Mouse (Mus musculus): ENCODE measurements around the gene Col25a1. TPM values are rescaled to one million over a fixed set of nuclear protein-coding genes. Genes with fewer than 3 reads are reported as not detected.

The Col25a1 gene
- polyA plus RNA-seq, 1 experiment = not detected

DNA sequence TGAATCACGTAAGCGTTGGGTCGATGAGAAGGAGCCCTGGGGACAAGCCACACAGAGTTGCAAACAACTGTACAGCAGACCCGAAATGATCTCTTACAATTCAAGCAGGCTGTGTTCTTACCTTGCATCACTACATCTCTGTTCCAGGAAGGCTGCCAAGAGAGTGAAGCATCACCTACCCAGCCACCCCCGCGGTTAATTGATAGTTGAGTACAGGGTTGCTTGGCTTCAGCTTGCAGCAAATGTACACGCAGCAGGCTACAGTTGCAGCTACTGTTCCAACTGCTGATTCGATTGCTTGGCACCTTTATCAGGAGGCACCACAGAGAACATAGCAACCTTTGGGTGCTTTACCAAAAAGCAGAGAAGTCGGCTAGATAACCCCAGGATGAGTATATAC lies 133.8 kb downstream of the Col25a1 start:
- Histone ChIP-seq H3K4me3 (ENCODE audit: insufficient read depth, low read length) (no peak overlapping the region), H3K27ac (ENCODE audit: insufficient read depth, low read depth, low read length) (no peak overlapping the region), H3K4me1 (ENCODE audit: control insufficient read depth, insufficient read depth, low read length) (peaks cover 4% of the 10 kb centered on the region; the same call in 1 of the 2 replicates)
- TF ChIP-seq CTCF (IDR thresholded peaks at IDR 0.05; ENCODE audit: low read depth, low read length) (no peak), POLR2A (IDR thresholded peaks at IDR 0.05; ENCODE audit: borderline replicate concordance, low read depth, low read length) (no peak)

DNA sequence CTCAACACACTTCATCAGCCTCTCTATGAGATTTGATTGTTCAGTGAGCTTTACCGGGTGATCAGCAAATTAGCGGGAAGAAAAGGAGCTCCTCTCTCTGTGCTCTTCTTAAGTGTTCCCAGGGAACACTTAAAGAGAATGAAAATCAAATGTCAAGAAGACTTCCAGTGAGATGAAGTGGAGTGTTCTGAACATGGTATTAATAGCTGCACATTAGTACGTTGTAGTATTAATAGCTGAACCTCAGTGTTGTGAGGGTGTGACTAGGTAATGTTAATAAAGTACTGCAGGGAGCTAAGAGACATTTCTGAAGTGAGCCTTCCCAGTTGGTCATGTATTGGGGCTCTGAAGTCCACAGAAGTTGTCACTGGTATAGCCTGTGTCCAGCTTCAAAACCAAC lies 139.2 kb downstream of the Col25a1 start:
- peaks cover 10% of the 10 kb centered on the region for H3K4me1 ChIP-seq (ENCODE audit: control insufficient read depth, insufficient read depth, low read length)
- TF ChIP-seq CTCF (IDR thresholded peaks at IDR 0.05; ENCODE audit: low read depth, low read length) (no peak), POLR2A (IDR thresholded peaks at IDR 0.05; ENCODE audit: borderline replicate concordance, low read depth, low read length) (no peak)
- H3K4me3 ChIP-seq (ENCODE audit: insufficient read depth, low read length) = no peak overlapping the region
- H3K27ac ChIP-seq (ENCODE audit: insufficient read depth, low read depth, low read length) = no peak overlapping the region

DNA sequence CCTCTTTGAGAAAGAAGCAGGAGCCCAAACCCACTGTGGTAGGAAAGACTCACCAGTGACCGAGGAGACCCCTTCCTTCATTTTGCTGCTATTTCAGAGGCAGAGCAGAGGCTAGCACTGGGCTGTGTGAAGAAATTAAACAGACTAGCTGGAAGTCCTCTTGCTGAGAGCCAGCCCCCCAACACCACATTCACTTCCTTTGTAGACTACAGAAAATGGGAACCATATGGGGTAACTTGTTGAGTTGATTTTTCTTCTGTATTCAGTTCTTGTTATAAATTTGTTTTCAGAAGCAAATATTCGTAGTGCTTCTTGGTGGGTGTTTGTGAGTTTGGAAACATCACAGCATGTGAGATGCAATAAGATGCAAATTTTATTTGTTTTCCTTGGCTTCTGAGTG lies 142.6 kb downstream of the Col25a1 start:
- TF ChIP-seq CTCF (IDR thresholded peaks at IDR 0.05; ENCODE audit: low read depth, low read length) = no peak
- TF ChIP-seq POLR2A (IDR thresholded peaks at IDR 0.05; ENCODE audit: borderline replicate concordance, low read depth, low read length) = no peak
- H3K27ac ChIP-seq (ENCODE audit: insufficient read depth, low read depth, low read length) = no peak overlapping the region; the same call in 1 of the 2 replicates
- no peak overlapping the region for H3K4me3 ChIP-seq (ENCODE audit: insufficient read depth, low read length)
- peaks cover 6% of the 10 kb centered on the region for H3K4me1 ChIP-seq (ENCODE audit: control insufficient read depth, insufficient read depth, low read length)

GRCm38 (mm10) chr3:130278298-130279050 lies 147.2 kb downstream of the Col25a1 start:
- Histone ChIP-seq H3K4me1 (ENCODE audit: control insufficient read depth, insufficient read depth, low read length) (peaks cover 6% of the 10 kb centered on the region), H3K4me3 (ENCODE audit: insufficient read depth, low read length) (no peak overlapping the region), H3K27ac (ENCODE audit: insufficient read depth, low read depth, low read length) (no peak overlapping the region)
- TF ChIP-seq CTCF (IDR thresholded peaks at IDR 0.05; ENCODE audit: low read depth, low read length) = no peak
- TF ChIP-seq POLR2A (IDR thresholded peaks at IDR 0.05; ENCODE audit: borderline replicate concordance, low read depth, low read length) = no peak

- TF ChIP-seq CTCF (IDR thresholded peaks at IDR 0.05; ENCODE audit: low read depth, low read length) (no peak), POLR2A (IDR thresholded peaks at IDR 0.05; ENCODE audit: borderline replicate concordance, low read depth, low read length) (no peak)
- H3K4me1 ChIP-seq (ENCODE audit: control insufficient read depth, insufficient read depth, low read length) = no peaks in the 10 kb centered on the region
- no peak overlapping the region for H3K27ac ChIP-seq (ENCODE audit: insufficient read depth, low read depth, low read length)
- H3K4me3 ChIP-seq (ENCODE audit: insufficient read depth, low read length) = no peak overlapping the region
These were observed 151.9 kb downstream of the Col25a1 start for GRCm38 (mm10) chr3:130283011-130283760.

DNA sequence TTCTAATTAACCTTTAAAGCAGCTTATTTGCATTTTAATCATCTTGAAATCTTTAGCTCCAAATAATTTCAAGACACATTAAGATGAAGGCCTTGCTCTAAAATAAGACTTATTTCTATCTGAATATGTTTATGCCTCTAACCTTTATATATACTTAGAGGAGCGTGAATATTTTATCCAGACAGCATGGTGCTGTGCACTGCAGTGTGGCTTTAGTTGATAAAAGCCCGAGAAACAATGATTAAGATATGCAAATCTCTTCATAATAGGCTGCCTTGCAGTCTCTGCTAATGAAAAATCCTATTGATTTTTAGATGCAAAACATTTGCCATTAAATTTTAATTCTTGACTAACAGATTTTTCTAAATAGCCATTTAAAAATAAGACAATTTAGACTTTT lies 156.8 kb downstream of the Col25a1 start:
- no peak overlapping the region for H3K27ac ChIP-seq (ENCODE audit: insufficient read depth, low read depth, low read length)
- TF ChIP-seq CTCF (IDR thresholded peaks at IDR 0.05; ENCODE audit: low read depth, low read length) (no peak), POLR2A (IDR thresholded peaks at IDR 0.05; ENCODE audit: borderline replicate concordance, low read depth, low read length) (no peak)
- no peaks in the 10 kb centered on the region for H3K4me1 ChIP-seq (ENCODE audit: control insufficient read depth, insufficient read depth, low read length)

GRCm38 (mm10) chr3:130288756-130289155 lies 157.5 kb downstream of the Col25a1 start:
- H3K4me3 ChIP-seq (ENCODE audit: insufficient read depth, low read length) = no peak overlapping the region
- TF ChIP-seq POLR2A (IDR thresholded peaks at IDR 0.05; ENCODE audit: borderline replicate concordance, low read depth, low read length) = no peak
- no peak for TF ChIP-seq CTCF (IDR thresholded peaks at IDR 0.05; ENCODE audit: low read depth, low read length)
- no peaks in the 10 kb centered on the region for H3K4me1 ChIP-seq (ENCODE audit: control insufficient read depth, insufficient read depth, low read length)
- no peak overlapping the region for H3K27ac ChIP-seq (ENCODE audit: insufficient read depth, low read depth, low read length)

More for the DNA sequence above, 156.8 kb downstream of the Col25a1 start:
- H3K4me3 ChIP-seq (ENCODE audit: insufficient read depth, low read length) = no peak overlapping the region

GRCm38 (mm10) chr3:130289220-130289619 lies 157.9 kb downstream of the Col25a1 start:
- TF ChIP-seq CTCF (IDR thresholded peaks at IDR 0.05; ENCODE audit: low read depth, low read length) = no peak
- TF ChIP-seq POLR2A (IDR thresholded peaks at IDR 0.05; ENCODE audit: borderline replicate concordance, low read depth, low read length) = no peak
- no peaks in the 10 kb centered on the region for H3K4me1 ChIP-seq (ENCODE audit: control insufficient read depth, insufficient read depth, low read length)
- no peak overlapping the region for H3K4me3 ChIP-seq (ENCODE audit: insufficient read depth, low read length)
- no peak overlapping the region for H3K27ac ChIP-seq (ENCODE audit: insufficient read depth, low read depth, low read length)

DNA sequence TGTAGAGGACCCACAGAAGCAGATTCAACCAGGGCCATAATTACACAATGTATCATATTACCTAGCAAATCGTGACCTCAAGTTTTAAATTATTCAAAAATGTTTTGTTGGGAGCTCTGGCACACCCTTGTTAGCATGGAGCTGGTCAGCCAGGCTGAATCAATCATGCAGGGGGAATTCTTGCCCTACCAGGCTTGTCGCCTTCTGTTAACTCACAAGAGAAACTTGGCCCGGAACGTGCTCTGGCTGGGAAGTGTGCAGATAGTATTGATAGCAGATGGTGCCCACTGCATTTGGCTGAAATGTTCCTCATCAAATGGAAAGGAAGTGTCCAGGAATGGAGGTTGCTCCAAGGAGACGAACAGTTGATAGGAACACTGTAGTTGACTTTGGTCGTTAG lies 158.9 kb downstream of the Col25a1 start:
- H3K4me3 ChIP-seq (ENCODE audit: insufficient read depth, low read length) = no peak overlapping the region
- no peak for TF ChIP-seq POLR2A (IDR thresholded peaks at IDR 0.05; ENCODE audit: borderline replicate concordance, low read depth, low read length)
- TF ChIP-seq CTCF (IDR thresholded peaks at IDR 0.05; ENCODE audit: low read depth, low read length) = no peak
- no peaks in the 10 kb centered on the region for H3K4me1 ChIP-seq (ENCODE audit: control insufficient read depth, insufficient read depth, low read length)
- H3K27ac ChIP-seq (ENCODE audit: insufficient read depth, low read depth, low read length) = no peak overlapping the region

- Histone ChIP-seq H3K4me3 (ENCODE audit: insufficient read depth, low read length) (no peak overlapping the region), H3K27ac (ENCODE audit: insufficient read depth, low read depth, low read length) (no peak overlapping the region), H3K4me1 (ENCODE audit: control insufficient read depth, insufficient read depth, low read length) (no peaks in the 10 kb centered on the region)
- no peak for TF ChIP-seq POLR2A (IDR thresholded peaks at IDR 0.05; ENCODE audit: borderline replicate concordance, low read depth, low read length)
- no peak for TF ChIP-seq CTCF (IDR thresholded peaks at IDR 0.05; ENCODE audit: low read depth, low read length)
These were observed 159.4 kb downstream of the Col25a1 start for GRCm38 (mm10) chr3:130290672-130291071.
